Mouse (Mus musculus) macrophage (primary cell): ENCODE data around the gene Ccdc167. TPM values are rescaled to one million over a fixed set of nuclear protein-coding genes. Genes with fewer than 3 reads are reported as not detected.
"Not testable (repeated sequence)": the region's sequence is repeated elsewhere in the genome, so short reads cannot be mapped to it uniquely, and the experiment has no call there.

Experiments used
- H3K27ac ChIP-seq: fragments of 350-480 bp; formaldehyde crosslinking; 2 replicates; pipeline ENCODE4 v1.9.0; 2021
- H3K36me3 ChIP-seq: fragments of 350-480 bp; formaldehyde crosslinking; 2 replicates; pipeline ENCODE4 v1.9.0; 2021; ENCODE audit errors: inconsistent target
- H3K4me3 ChIP-seq: fragments of 350-480 bp; formaldehyde crosslinking; 2 replicates; pipeline ENCODE4 v1.9.0; 2021; ENCODE audit errors: inconsistent target
- H3K79me2 ChIP-seq: fragments of 350-480 bp; formaldehyde crosslinking; 2 replicates; pipeline ENCODE4 v1.9.0; 2021; ENCODE audit errors: inconsistent target
- WGBS: methylation state at CpG from one replicate; pipeline ENCODE4 v1.1.7; 2026; ENCODE audit warnings: inconsistent platforms; ENCODE audit not compliant: missing documents; 5-methylcytosine and 5-hydroxymethylcytosine counted together
- polyA plus RNA-seq: library from polyadenylated mRNA; stranded (reverse); fragments of 250-400 nt; gene quantifications from 3 replicates; pipeline ENCODE4 v1.2.4, GENCODE M21; 2018; ENCODE audit warnings: inconsistent platforms

The Ccdc167 gene
- polyA plus RNA-seq, 1 experiment from 2014 or later: 4.5 TPM

GRCm38 (mm10) chr17:29731266-29731952 is 14.6 kb upstream of the Ccdc167 start:
- no peak overlapping the region for H3K4me3 ChIP-seq
- H3K36me3 ChIP-seq: no peaks in the 10 kb centered on the region
- H3K27ac ChIP-seq: no peak overlapping the region
- WGBS: 76% methylated on average over 9 of the region's 12 CpGs
- no peaks in the 10 kb centered on the region for H3K79me2 ChIP-seq

GRCm38 (mm10) chr17:29730510-29731265 is 13.8 kb upstream of the Ccdc167 start:
- Histone ChIP-seq H3K4me3 (no peak overlapping the region), H3K36me3 (no peaks in the 10 kb centered on the region), H3K27ac (no peak overlapping the region), H3K79me2 (no peaks in the 10 kb centered on the region)
- WGBS: 68% methylated on average over 13 of the region's 13 CpGs

GRCm38 (mm10) chr17:29728082-29728481 is 11.2 kb upstream of the Ccdc167 start:
- Histone ChIP-seq H3K79me2 (no peaks in the 10 kb centered on the region), H3K4me3 (no peak overlapping the region), H3K27ac (no peak overlapping the region), H3K36me3 (no peaks in the 10 kb centered on the region)
- 47% methylated on average over 8 of the region's 8 CpGs for WGBS

GRCm38 (mm10) chr17:29725027-29725620 is 8.3 kb upstream of the Ccdc167 start:
- H3K4me3 ChIP-seq: no peak overlapping the region
- WGBS: 71% methylated on average over 6 of the region's 6 CpGs
- H3K79me2 ChIP-seq: no peaks in the 10 kb centered on the region
- no peaks in the 10 kb centered on the region for H3K36me3 ChIP-seq
- no peak overlapping the region for H3K27ac ChIP-seq

GRCm38 (mm10) chr17:29724610-29725009 is 7.8 kb upstream of the Ccdc167 start:
- 87% methylated on average over 6 of the region's 6 CpGs for WGBS
- Histone ChIP-seq H3K36me3 (no peaks in the 10 kb centered on the region), H3K4me3 (no peak overlapping the region), H3K79me2 (no peaks in the 10 kb centered on the region), H3K27ac (no peak overlapping the region)

GRCm38 (mm10) chr17:29720755-29721365 is 4.0 kb upstream of the Ccdc167 start:
- WGBS: 63% methylated on average over 11 of the region's 11 CpGs
- no peak overlapping the region for H3K27ac ChIP-seq
- no peak overlapping the region for H3K4me3 ChIP-seq
- no peaks in the 10 kb centered on the region for H3K79me2 ChIP-seq
- H3K36me3 ChIP-seq: no peaks in the 10 kb centered on the region

- Histone ChIP-seq H3K27ac (no peak overlapping the region), H3K36me3 (no peaks in the 10 kb centered on the region), H3K4me3 (no peak overlapping the region), H3K79me2 (no peaks in the 10 kb centered on the region)
- WGBS: 89% methylated on average over 13 of the region's 13 CpGs
These were observed 3.1 kb upstream of the Ccdc167 start for GRCm38 (mm10) chr17:29719628-29720575.

GRCm38 (mm10) chr17:29718660-29719059 is 1.8 kb upstream of the Ccdc167 start:
- no peak overlapping the region for H3K27ac ChIP-seq
- H3K79me2 ChIP-seq: no peaks in the 10 kb centered on the region
- H3K4me3 ChIP-seq: no peak overlapping the region
- WGBS: 90% methylated on average over 8 of the region's 8 CpGs
- no peaks in the 10 kb centered on the region for H3K36me3 ChIP-seq

- H3K36me3 ChIP-seq, H3K27ac ChIP-seq, H3K79me2 ChIP-seq, H3K4me3 ChIP-seq: not testable (repeated sequence)
- 88% methylated on average over 3 of the region's 4 CpGs for WGBS
These were observed 3.1 kb downstream of the Ccdc167 start for GRCm38 (mm10) chr17:29713734-29714133.

- H3K27ac ChIP-seq: no peak overlapping the region
- H3K79me2 ChIP-seq: no peaks in the 10 kb centered on the region
- WGBS: 90% methylated on average over 6 of the region's 7 CpGs
- H3K36me3 ChIP-seq: no peaks in the 10 kb centered on the region
- H3K4me3 ChIP-seq: no peak overlapping the region
These were observed 4.3 kb downstream of the Ccdc167 start for GRCm38 (mm10) chr17:29712565-29712964.

- Histone ChIP-seq H3K79me2 (no peaks in the 10 kb centered on the region), H3K4me3 (no peak overlapping the region), H3K36me3 (no peaks in the 10 kb centered on the region), H3K27ac (no peak overlapping the region)
- WGBS: 87% methylated on average over 6 of the region's 8 CpGs
These were observed 5.0 kb downstream of the Ccdc167 start for GRCm38 (mm10) chr17:29711745-29712431.

GRCm38 (mm10) chr17:29711076-29711744 is 5.6 kb downstream of the Ccdc167 start:
- no peak overlapping the region for H3K4me3 ChIP-seq
- no peaks in the 10 kb centered on the region for H3K36me3 ChIP-seq
- WGBS: 89% methylated on average over 19 of the region's 19 CpGs
- H3K79me2 ChIP-seq: no peaks in the 10 kb centered on the region
- no peak overlapping the region for H3K27ac ChIP-seq

GRCm38 (mm10) chr17:29710562-29711044 is 6.2 kb downstream of the Ccdc167 start:
- Histone ChIP-seq H3K4me3 (no peak overlapping the region), H3K36me3 (no peaks in the 10 kb centered on the region), H3K79me2 (no peaks in the 10 kb centered on the region), H3K27ac (no peak overlapping the region)
- 98% methylated on average over 11 of the region's 11 CpGs for WGBS
